Mouse (Mus musculus) CH12.LX (cell line): ENCODE results near the gene Cdkn2aip. TPM values are rescaled to one million over a fixed set of nuclear protein-coding genes. Genes with fewer than 3 reads are reported as not detected.

Experiments used
- DNase-seq: peaks from one replicate; pipeline ENCODE4 v3.0.0-alpha.2; 2013; ENCODE audit errors: extremely low read depth
- H3K27ac ChIP-seq: 2 replicates; pipeline ENCODE4 v1.5.1; 2012; ENCODE audit warnings: low read depth, mild to moderate bottlenecking, control low read depth, moderate library complexity; ENCODE audit not compliant: insufficient read depth
- H3K27me3 ChIP-seq: replicated peaks from 2 replicates; pipeline ENCODE3; 2012; ENCODE audit warnings: inconsistent platforms
- H3K36me3 ChIP-seq, 2 experiments: replicated peaks in 1 of 2; 2 replicates each; pipeline versions ENCODE3 to v1.6.1; 2012; ENCODE audit warnings: inconsistent platforms in 1 of 2, low read length in 1 of 2, mild to moderate bottlenecking in 1 of 2, mixed read lengths in 1 of 2, moderate library complexity in 1 of 2; ENCODE audit not compliant: control insufficient read depth in 1 of 2, insufficient read depth in 1 of 2
- H3K4me1 ChIP-seq, 2 experiments: 2 replicates each; pipeline ENCODE4 v1.6.1; 2012; ENCODE audit warnings: inconsistent platforms in 1 of 2, moderate library complexity in 1 of 2; ENCODE audit not compliant: insufficient read depth in 2 of 2, control insufficient read depth in 1 of 2
- H3K4me2 ChIP-seq: 2 replicates; pipeline ENCODE4 v1.6.1; 2012; ENCODE audit warnings: low read depth, mild to moderate bottlenecking, control low read depth; ENCODE audit not compliant: poor library complexity, insufficient read depth, severe bottlenecking
- H3K4me3 ChIP-seq, 3 experiments: fragments of 150-350 bp in 1 of 3; sonication (generic) in 1 of 3; replicated peaks in 1 of 3; 2 replicates each; pipeline versions ENCODE3 to v1.5.1; 2011 to 2012; ENCODE audit warnings: low read depth in 2 of 3, low read length in 2 of 3, mild to moderate bottlenecking in 2 of 3, moderate library complexity in 2 of 3, control low read depth in 1 of 3, improper control_type of control experiment in 1 of 3, inconsistent platforms in 1 of 3, mixed read lengths in 1 of 3; ENCODE audit not compliant: poor library complexity in 1 of 3
- H3K79me2 ChIP-seq: replicated peaks from 2 replicates; pipeline ENCODE4 v1.6.1; 2012; ENCODE audit warnings: mild to moderate bottlenecking, moderate library complexity; ENCODE audit not compliant: control insufficient read depth, poor library complexity, insufficient read depth, severe bottlenecking; ENCODE audit errors: extremely low read depth
- H3K9ac ChIP-seq: 2 replicates; pipeline ENCODE4 v1.6.1; 2012; ENCODE audit warnings: low read depth, mild to moderate bottlenecking, control low read depth, moderate library complexity; ENCODE audit not compliant: insufficient read depth
- H3K9me3 ChIP-seq: replicated peaks from 2 replicates; pipeline ENCODE3; 2012; ENCODE audit warnings: low read length, inconsistent platforms, mixed read lengths
- CHD2 ChIP-seq: IDR thresholded peaks from 2 replicates; pipeline ENCODE4 v1.6.1; 2011; ENCODE audit warnings: low read length, improper control_type of control experiment
- E2F4 ChIP-seq: IDR thresholded peaks from 2 replicates; pipeline ENCODE4 v1.6.1; 2011; ENCODE audit warnings: low read depth, low read length, improper control_type of control experiment; ENCODE audit not compliant: insufficient replicate concordance
- ETS1 ChIP-seq: conservative IDR thresholded peaks from 2 replicates; pipeline ENCODE4 v1.6.1; 2012; ENCODE audit warnings: low read depth, mild to moderate bottlenecking, inconsistent platforms, low read length, improper control_type of control experiment, moderate library complexity
- GABPA ChIP-seq: IDR thresholded peaks from 2 replicates; pipeline ENCODE4 v1.6.1; 2012; ENCODE audit warnings: low read depth, low read length, improper control_type of control experiment, inconsistent platforms; ENCODE audit not compliant: insufficient replicate concordance
- HCFC1 ChIP-seq: IDR thresholded peaks from 2 replicates; pipeline ENCODE4 v1.6.1; 2012; ENCODE audit warnings: low read depth, mild to moderate bottlenecking, inconsistent platforms, low read length, improper control_type of control experiment
- IRF4 ChIP-seq: IDR thresholded peaks from 2 replicates; pipeline ENCODE4 v1.6.1; 2014; ENCODE audit warnings: low read depth, mild to moderate bottlenecking, inconsistent platforms, low read length, improper control_type of control experiment
- JUND ChIP-seq: conservative IDR thresholded peaks from 2 replicates; pipeline ENCODE4 v1.6.1; 2011; ENCODE audit warnings: low read depth, low read length, improper control_type of control experiment
- KAT2A ChIP-seq: IDR thresholded peaks from 2 replicates; pipeline ENCODE4 v1.6.1; 2012; ENCODE audit warnings: low read length, improper control_type of control experiment, inconsistent platforms; ENCODE audit not compliant: insufficient replicate concordance
- MAFK ChIP-seq: IDR thresholded peaks from 2 replicates; pipeline ENCODE4 v1.6.1; 2011; ENCODE audit warnings: low read length, improper control_type of control experiment; ENCODE audit not compliant: insufficient replicate concordance
- MAX ChIP-seq: IDR thresholded peaks from 2 replicates; pipeline ENCODE4 v1.6.1; 2011; ENCODE audit warnings: low read length, improper control_type of control experiment
- MAZ ChIP-seq: IDR thresholded peaks from 2 replicates; pipeline ENCODE4 v1.6.1; 2012; ENCODE audit warnings: low read depth, mild to moderate bottlenecking, inconsistent platforms, low read length, improper control_type of control experiment, moderate library complexity
- MEF2A ChIP-seq: IDR thresholded peaks from 2 replicates; pipeline ENCODE4 v1.6.1; 2014; ENCODE audit warnings: low read depth, mild to moderate bottlenecking, inconsistent platforms, low read length, improper control_type of control experiment, borderline replicate concordance
- MXI1 ChIP-seq: IDR thresholded peaks from 2 replicates; pipeline ENCODE4 v1.6.1; 2011; ENCODE audit warnings: mild to moderate bottlenecking, low read depth, low read length, improper control_type of control experiment
- MYC ChIP-seq: IDR thresholded peaks from 2 replicates; pipeline ENCODE4 v1.6.1; 2011; ENCODE audit warnings: low read depth, mild to moderate bottlenecking, improper control_type of control experiment, low read length
- NRF1 ChIP-seq: IDR thresholded peaks from 2 replicates; pipeline ENCODE4 v1.6.1; 2014; ENCODE audit warnings: low read depth, mild to moderate bottlenecking, inconsistent platforms, low read length, improper control_type of control experiment, moderate library complexity
- POLR2A ChIP-seq: IDR thresholded peaks from 2 replicates; pipeline ENCODE4 v1.6.1; 2011; ENCODE audit warnings: low read depth, mild to moderate bottlenecking, improper control_type of control experiment, low read length
- RAD21 ChIP-seq: IDR thresholded peaks from 2 replicates; pipeline ENCODE4 v1.6.1; 2011; ENCODE audit warnings: low read depth, mild to moderate bottlenecking, low read length, improper control_type of control experiment, moderate library complexity
- SMC3 ChIP-seq: IDR thresholded peaks from 2 replicates; pipeline ENCODE4 v1.6.1; 2011; ENCODE audit warnings: low read depth, low read length, improper control_type of control experiment
- USF1 ChIP-seq: IDR thresholded peaks from 2 replicates; pipeline ENCODE4 v1.6.1; 2014; ENCODE audit warnings: low read depth, mild to moderate bottlenecking, inconsistent platforms, low read length, improper control_type of control experiment
- USF2 ChIP-seq: conservative IDR thresholded peaks from 2 replicates; pipeline ENCODE4 v1.6.1; 2011; ENCODE audit warnings: low read depth, low read length, improper control_type of control experiment
- ZC3H11A ChIP-seq: IDR thresholded peaks from 2 replicates; pipeline ENCODE4 v1.6.1; 2012; ENCODE audit warnings: low read depth, mild to moderate bottlenecking, inconsistent platforms, low read length, improper control_type of control experiment
- ZNF384 ChIP-seq: IDR thresholded peaks from 2 replicates; pipeline ENCODE4 v1.6.1; 2012; ENCODE audit warnings: low read depth, low read length, improper control_type of control experiment, inconsistent platforms
- dilution Hi-C: fragments of 300-500 bp; cut with MboI; formaldehyde crosslinking; loops from 2 replicates; pipeline ENCODE4 v1.14.3; 2020; ENCODE audit warnings: low sequenced_read_pairs; ENCODE audit not compliant: extremely low pct_unique_long_range_greater_than_20kb, extremely low pct_ligation_motif_present
- in situ Hi-C: fragments of 300-500 bp; cut with MboI; formaldehyde crosslinking; loops from 3 replicates; pipeline ENCODE4 v1.14.3; 2019; ENCODE audit warnings: low sequenced_read_pairs, low pct_ligation_motif_present, low pct_unique_long_range_greater_than_20kb, mixed read lengths
- polyA plus RNA-seq: library from polyadenylated mRNA; unstranded; fragments of >175 nt; gene quantifications from 2 replicates; pipeline ENCODE4 v1.2.1, GENCODE M21; 2012; ENCODE audit warnings: low read depth; ENCODE audit not compliant: insufficient read length
- total RNA-seq, 2 experiments: library from RNA; depleted of rRNA; stranded (reverse); fragments of 300-350 nt in 1 of 2; fragments of >200 nt in 1 of 2; gene quantifications; 2 replicates each; pipeline ENCODE4 v1.2.3; 2012 to 2014

Gene Cdkn2aip
- total and polyA plus RNA-seq, 3 experiments: 7.1 to 15.5 (median 8.7) TPM

- no peak overlapping the region for H3K4me3 ChIP-seq
- no peak overlapping the region for H3K9ac ChIP-seq
- H3K27me3 ChIP-seq: no peaks in the 10 kb centered on the region
- H3K9me3 ChIP-seq: no peaks in the 10 kb centered on the region
- H3K27ac ChIP-seq: no peak overlapping the region
- in situ Hi-C loops (no loop called here), dilution Hi-C loops (no loop called here)
- H3K36me3 ChIP-seq: peaks cover 19 to 40% of the 10 kb centered on the region in 2 experiments
- TF ChIP-seq USF1 (no peak), CHD2 (no peak), SMC3 (no peak), USF2 (no peak), E2F4 (no peak), GABPA (no peak), ZNF384 (no peak), MXI1 (no peak), POLR2A (no peak)
- no peaks in the 10 kb centered on the region for H3K79me2 ChIP-seq
- DNase-seq: no peak
- H3K4me1 ChIP-seq: peaks cover 0 to 14% of the 10 kb centered on the region in 2 experiments; a peak in 1 of 4 replicates
- no peak overlapping the region for H3K4me2 ChIP-seq
Observed at GRCm38 (mm10) chr8:47706746-47707145, 7.0 kb downstream of the Cdkn2aip start.

DNA sequence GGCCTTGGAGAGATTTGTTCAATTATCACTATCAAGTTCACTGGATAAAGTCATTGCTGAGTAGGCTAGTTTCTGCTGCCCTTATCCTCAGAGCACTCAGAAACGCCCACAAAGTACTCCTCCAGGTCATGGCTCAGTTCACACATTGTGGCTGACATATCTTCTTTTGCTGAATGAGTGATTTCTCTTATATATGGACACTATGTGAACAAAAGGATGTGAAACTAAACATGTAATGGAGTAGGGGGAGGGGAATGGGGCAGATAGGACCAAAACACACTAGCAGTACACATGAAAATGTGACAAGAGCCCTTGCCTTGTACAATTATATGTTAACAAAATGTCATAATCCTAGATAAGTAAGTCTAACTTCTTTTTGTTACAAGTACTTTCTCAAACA lies 11.4 kb downstream of the Cdkn2aip start:
- dilution Hi-C loops (no loop called here), in situ Hi-C loops (no loop called here)
- no peak overlapping the region for H3K4me2 ChIP-seq
- no peak overlapping the region for H3K4me3 ChIP-seq
- H3K9me3 ChIP-seq: peaks cover 7% of the 10 kb centered on the region
- H3K79me2 ChIP-seq: no peaks in the 10 kb centered on the region
- no peak overlapping the region for H3K27ac ChIP-seq
- H3K36me3 ChIP-seq: peaks cover 2 to 15% of the 10 kb centered on the region in 2 experiments
- H3K9ac ChIP-seq: no peak overlapping the region
- H3K4me1 ChIP-seq: peaks cover 0 to 8% of the 10 kb centered on the region in 2 experiments; a peak in 1 of 4 replicates
- TF ChIP-seq MEF2A (no peak), MAFK (0 out of 2 replicates have a peak, but pooled peaks have one; percentile 36)
- no peaks in the 10 kb centered on the region for H3K27me3 ChIP-seq
- DNase-seq: peak; percentile 21

- dilution Hi-C loops: no loop called here
- in situ Hi-C loops: loop anchor here (25.0 kb wide), 1 partner anchor 310 kb away; no protein-coding TSS in a partner anchor
- H3K9ac ChIP-seq: no peak overlapping the region
Observed at GRCm38 (mm10) chr8:47697696-47698095, 16.0 kb downstream of the Cdkn2aip start.

More at GRCm38 (mm10) chr8:47697696-47698095, 16.0 kb downstream of the Cdkn2aip start:
- Histone ChIP-seq H3K36me3 (no peaks in the 10 kb centered on the region), H3K27me3 (no peaks in the 10 kb centered on the region), H3K4me1 (peaks cover 0 to 8% of the 10 kb centered on the region in 2 experiments; a peak in 1 of 4 replicates), H3K79me2 (no peaks in the 10 kb centered on the region), H3K9me3 (peaks cover 9% of the 10 kb centered on the region), H3K4me2 (no peak overlapping the region), H3K27ac (no peak overlapping the region), H3K4me3 (no peak overlapping the region)
- DNase-seq: no peak
- no peak for TF ChIP-seq IRF4
- TF ChIP-seq ZC3H11A: no peak
- TF ChIP-seq MAX: no peak
- TF ChIP-seq MYC: no peak
- no peak for TF ChIP-seq JUND
- TF ChIP-seq HCFC1: no peak
- no peak for TF ChIP-seq KAT2A
- TF ChIP-seq MAZ: no peak
- no peak for TF ChIP-seq ZNF384
- no peak for TF ChIP-seq RAD21
- TF ChIP-seq SMC3: no peak
- no peak for TF ChIP-seq USF2
- TF ChIP-seq NRF1: no peak
- no peak for TF ChIP-seq USF1
- TF ChIP-seq GABPA: no peak
- TF ChIP-seq ETS1: no peak
